Mouse (Mus musculus) cerebellum, adult (tissue): Measurements from ENCODE around the gene Aip.
A peak's percentile ranks its signal among the peaks of the same experiment; 100 is the strongest.

ENCODE experiments used
- ATAC-seq: cut with Nextera tagmentation; 2 replicates; pipeline ENCODE4 v1.9.2; 2017; ENCODE audit warnings: mild to moderate bottlenecking, moderate library complexity, mixed read lengths; ENCODE audit not compliant: insufficient number of reproducible peaks, low FRiP score, low TSS enrichment

Gene Aip

DNA sequence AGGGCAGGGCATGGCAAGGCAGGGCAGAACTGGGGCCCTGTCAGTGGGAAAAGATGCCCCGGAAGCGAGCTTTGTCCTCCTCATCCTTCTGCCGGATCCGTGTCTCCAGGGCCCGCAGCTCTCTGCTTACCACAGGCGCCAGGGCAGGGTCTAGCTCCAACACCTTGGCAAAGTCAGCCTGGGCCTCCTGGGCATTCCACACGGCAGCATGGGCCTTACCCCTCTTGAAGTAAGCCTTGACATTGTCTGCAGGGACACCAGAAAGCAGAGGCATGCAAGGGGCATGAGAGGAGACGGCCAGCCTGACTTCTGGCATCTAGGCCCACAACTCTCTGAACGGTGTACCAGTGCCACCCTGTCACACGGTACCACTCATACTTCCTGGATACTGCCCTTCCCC lies 11.1 kb downstream of the Aip start:
- ATAC-seq: no peak

- no peak for ATAC-seq
Observed at GRCm38 (mm10) chr19:4113806-4114230, 11.8 kb downstream of the Aip start.

DNA sequence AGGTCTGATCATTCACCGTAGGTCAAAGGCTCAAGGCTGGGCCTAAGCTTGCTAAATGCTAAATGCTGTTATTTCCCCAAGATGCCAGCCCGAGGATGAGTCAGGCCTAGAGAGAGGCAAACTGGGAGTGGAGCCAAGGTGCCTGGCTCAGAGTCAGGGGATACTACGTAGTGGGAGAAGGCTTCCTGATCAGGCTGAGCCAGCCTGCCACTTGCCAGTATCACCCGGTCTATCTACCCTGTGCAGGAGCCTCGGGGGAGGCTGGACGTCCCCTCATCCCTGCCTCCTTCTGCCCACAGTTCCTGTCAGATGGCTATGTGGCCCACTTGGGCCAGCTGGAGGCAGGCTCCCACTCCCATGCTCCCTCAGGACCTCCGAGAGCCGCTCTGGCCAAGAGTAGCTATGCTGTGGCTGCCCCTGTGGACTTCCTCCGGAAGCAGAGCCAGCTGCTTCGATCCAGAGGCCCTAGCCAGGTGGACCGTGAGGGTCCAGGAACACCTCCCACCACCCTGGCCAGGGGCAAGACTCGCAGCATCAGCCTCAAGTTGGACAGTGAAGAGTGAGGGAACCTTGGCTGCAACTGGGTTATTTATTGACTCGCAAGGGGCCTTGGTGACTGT lies 12.4 kb downstream of the Aip start:
- peak; percentile 69 for ATAC-seq

DNA sequence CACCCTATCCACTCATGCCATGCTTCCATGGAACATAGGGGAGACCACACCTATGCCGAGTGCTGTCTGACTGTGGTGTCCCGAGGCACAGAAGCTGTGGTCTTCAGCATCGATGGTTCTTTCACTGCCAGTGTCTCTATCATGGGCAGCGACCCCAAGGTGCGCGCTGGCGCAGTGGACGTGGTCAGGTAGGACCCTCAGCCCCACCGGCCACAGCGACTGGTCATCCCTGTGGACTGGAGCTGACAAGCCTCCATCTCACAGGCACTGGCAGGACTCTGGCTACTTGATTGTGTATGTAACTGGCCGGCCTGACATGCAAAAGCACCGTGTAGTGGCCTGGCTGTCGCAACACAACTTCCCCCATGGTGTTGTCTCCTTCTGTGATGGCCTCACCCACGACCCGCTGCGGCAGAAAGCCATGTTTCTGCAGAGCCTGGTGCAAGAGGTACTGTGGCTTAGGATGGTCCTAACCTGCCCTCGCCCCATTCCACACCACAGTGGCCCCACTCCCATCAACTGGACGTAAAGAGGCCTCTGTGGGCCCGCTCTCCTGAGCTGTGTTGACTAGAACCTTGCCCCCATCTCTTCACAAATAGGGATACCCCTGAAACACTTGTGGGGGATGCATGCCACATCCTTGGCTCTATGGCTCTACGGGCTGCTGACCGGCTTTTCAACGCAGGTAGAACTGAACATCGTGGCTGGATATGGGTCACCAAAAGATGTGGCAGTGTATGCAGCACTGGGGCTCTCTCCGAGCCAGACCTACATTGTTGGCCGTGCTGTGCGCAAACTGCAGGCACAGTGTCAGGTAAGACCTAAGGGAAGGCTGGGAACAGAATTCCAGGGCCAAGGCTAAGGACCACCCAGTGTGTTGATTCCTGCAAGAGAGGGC lies 13.3 kb downstream of the Aip start:
- no peak for ATAC-seq

DNA sequence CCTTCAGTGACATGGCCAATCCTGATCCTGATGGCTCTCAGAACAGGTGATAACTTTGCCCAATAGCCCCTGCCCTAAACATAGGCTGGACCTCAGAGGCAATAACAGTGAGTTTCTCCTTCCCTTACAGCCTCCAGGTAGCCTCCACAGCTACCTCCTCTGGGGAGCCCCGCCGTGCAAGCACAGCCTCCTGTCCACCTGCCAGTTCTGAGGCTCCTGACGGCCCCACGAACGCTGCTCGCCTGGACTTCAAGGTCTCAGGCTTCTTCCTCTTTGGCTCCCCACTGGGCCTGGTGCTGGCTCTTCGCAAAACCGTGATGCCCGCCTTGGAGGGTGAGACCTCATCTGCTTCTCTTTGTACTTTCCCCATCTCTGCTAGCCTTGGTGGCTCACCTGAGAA lies 17.1 kb downstream of the Aip start:
- ATAC-seq: no peak

- ATAC-seq: no peak
Observed at GRCm38 (mm10) chr19:4106654-4107053, 19.0 kb downstream of the Aip start.

GRCm38 (mm10) chr19:4104675-4105194 lies 20.9 kb downstream of the Aip start:
- no peak for ATAC-seq

DNA sequence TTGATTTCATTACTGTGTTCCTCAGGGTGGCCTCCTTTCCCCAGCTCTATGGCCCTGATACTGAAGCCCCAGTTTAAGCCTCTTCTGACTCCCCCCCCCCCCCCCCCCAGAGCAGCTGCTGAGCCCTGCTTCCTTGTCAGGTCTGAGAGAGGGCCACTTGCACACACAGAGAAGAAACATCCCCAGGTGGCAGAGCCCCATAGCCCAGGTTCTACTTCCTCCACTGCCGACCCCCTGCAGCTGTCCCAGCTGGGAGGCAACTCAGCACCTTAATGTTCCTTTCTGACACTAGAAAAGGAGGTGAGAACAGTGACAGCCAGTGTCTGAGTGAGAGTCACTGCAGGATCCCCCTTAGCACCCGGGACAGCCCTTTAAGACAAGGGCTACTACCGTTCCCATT lies 21.9 kb downstream of the Aip start:
- no peak for ATAC-seq

- no peak for ATAC-seq
Observed at GRCm38 (mm10) chr19:4103294-4103693, 22.4 kb downstream of the Aip start.

GRCm38 (mm10) chr19:4102626-4103025 lies 23.0 kb downstream of the Aip start:
- ATAC-seq: no peak; the same call in 1 of the 2 replicates

GRCm38 (mm10) chr19:4102049-4102448 lies 23.6 kb downstream of the Aip start:
- no peak for ATAC-seq

DNA sequence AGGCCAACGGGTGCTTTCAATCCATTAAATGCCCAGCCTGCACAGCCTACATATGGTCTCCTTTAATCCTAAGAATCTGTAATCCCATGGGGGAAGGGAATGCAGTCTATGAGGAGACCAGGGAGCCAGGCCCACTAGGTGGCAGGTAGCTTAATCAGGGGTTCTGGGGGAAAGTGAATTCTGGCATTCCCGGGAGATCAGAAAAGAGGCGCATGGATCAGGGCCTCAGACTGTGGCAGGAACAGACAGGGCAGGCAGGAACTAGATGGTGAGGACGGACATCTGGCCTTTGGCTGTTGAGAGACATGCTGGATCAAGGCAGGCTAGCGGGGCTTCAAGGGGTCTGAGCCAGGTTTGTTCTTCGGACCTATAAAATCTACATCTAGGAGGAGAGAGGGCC lies 24.2 kb downstream of the Aip start:
- no peak for ATAC-seq

GRCm38 (mm10) chr19:4100718-4101261 lies 24.9 kb downstream of the Aip start:
- ATAC-seq: no peak

GRCm38 (mm10) chr19:4099837-4100717 lies 25.6 kb downstream of the Aip start, which contains the start of gene Pitpnm1:
TSS of gene Pitpnm1 (plus strand) at chr19:4099998.
- no peak for ATAC-seq

DNA sequence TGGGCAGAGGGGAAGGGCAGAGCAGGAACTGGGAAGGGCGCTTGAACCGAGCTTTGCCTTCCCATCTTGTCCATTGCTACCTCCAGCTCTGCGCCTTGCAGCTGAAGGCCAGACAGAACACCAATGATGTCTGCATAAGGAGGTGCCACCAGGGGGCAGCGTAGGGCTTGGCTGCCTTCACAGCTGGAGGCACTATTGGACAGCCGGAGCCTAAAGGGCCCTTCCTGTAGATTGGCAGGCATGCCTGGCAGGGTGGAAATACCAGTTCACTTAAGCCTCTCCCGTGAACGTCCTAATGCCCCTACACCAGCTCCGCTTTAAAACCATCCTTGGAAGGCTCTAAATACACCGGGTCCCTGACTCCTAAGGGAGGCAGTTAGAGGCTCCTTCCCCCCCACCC lies 26.6 kb downstream of the Aip start:
- ATAC-seq: peak; percentile 15; the same call in 1 of the 2 replicates

GRCm38 (mm10) chr19:4098426-4098825 lies 27.2 kb downstream of the Aip start:
- ATAC-seq: no peak

GRCm38 (mm10) chr19:4097441-4097825 lies 28.2 kb downstream of the Aip start:
- ATAC-seq: 0 out of 2 replicates have a peak, but pooled peaks have one; percentile 3

GRCm38 (mm10) chr19:4096642-4097440 lies 28.8 kb downstream of the Aip start, which contains the start of gene Cdk2ap2:
TSS of gene Cdk2ap2 (plus strand) at chr19:4097182.
- peak; percentile 76 for ATAC-seq

DNA sequence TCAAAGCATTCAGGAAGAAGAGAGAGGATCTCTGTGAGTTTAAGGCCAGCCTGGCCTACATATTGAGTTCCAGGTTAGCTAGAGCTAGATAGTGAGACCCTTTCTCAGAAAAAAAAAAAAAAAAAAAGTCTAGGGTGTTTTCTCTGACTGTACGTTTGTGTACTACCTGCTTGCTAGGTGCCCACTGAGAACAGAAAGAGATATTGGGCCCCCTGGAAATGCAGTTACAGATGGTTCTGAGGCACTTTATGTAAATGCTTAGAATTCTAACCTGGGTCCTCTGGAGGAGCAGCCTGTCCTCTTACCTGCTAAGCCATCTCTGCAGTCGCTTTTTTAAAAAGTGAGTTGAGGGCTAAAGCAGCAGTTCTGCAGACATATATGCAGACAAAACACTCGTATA lies 29.9 kb downstream of the Aip start:
- ATAC-seq: no peak
